Mouse (Mus musculus) E14TG2a.4 (cell line): ENCODE data around the gene Wdr25.

Experiments
- H3K27me3 ChIP-seq: 2 replicates; pipeline ENCODE4 v1.6.1; 2014; ENCODE audit warnings: low read length, control low read depth; ENCODE audit not compliant: insufficient read depth
- H3K36me3 ChIP-seq: 2 replicates; pipeline ENCODE4 v1.6.1; 2014; ENCODE audit warnings: low read length, control low read depth; ENCODE audit not compliant: insufficient read depth
- H3K4me1 ChIP-seq: replicated peaks from 2 replicates; pipeline ENCODE4 v1.6.1; 2014; ENCODE audit warnings: low read depth, low read length, control low read depth
- H3K4me3 ChIP-seq: replicated peaks from 2 replicates; pipeline ENCODE4 v1.5.1; 2014; ENCODE audit warnings: mild to moderate bottlenecking, low read length
- H3K9me3 ChIP-seq: 2 replicates; pipeline ENCODE4 v1.6.1; 2014; ENCODE audit warnings: low read length, control low read depth
- CTCF ChIP-seq: conservative IDR thresholded peaks from 2 replicates; pipeline ENCODE4 v1.5.1; 2014; ENCODE audit warnings: low read length
- NANOG ChIP-seq: IDR thresholded peaks from 2 replicates; pipeline ENCODE4 v1.6.1; 2014; ENCODE audit warnings: borderline replicate concordance, low read length, mixed read lengths
- POU5F1 ChIP-seq: IDR thresholded peaks from 2 replicates; pipeline ENCODE4 v1.6.1; 2014; ENCODE audit warnings: low read length, borderline replicate concordance

Wdr25 gene

DNA sequence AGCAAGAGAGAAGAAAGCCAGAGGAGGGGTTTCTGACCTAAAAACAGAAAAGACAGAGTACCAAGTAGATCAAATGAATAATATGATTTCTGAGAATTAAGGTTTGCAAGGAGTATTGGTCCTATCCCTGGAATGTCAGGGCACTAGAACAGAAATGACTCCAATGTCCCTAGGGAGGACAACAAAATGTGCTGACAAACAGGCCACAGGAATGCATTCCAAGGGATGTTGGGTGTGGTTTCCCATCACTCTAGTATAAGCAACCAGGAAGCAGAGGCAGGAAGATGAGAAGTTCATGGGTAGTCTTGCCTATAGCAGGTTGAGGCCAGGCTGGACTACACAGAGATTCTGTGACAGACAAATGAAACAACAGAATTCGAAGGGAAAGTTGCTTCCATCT lies 7.5 kb upstream of the Wdr25 start:
- Histone ChIP-seq H3K27me3 (no peaks in the 10 kb centered on the region), H3K9me3 (no peaks in the 10 kb centered on the region), H3K4me1 (peaks cover 10% of the 10 kb centered on the region; the same call in 1 of the 2 replicates), H3K4me3 (no peak overlapping the region), H3K36me3 (peaks cover 99% of the 10 kb centered on the region)
- no peak for TF ChIP-seq NANOG
- TF ChIP-seq POU5F1, result no peak
- TF ChIP-seq CTCF, result no peak

DNA sequence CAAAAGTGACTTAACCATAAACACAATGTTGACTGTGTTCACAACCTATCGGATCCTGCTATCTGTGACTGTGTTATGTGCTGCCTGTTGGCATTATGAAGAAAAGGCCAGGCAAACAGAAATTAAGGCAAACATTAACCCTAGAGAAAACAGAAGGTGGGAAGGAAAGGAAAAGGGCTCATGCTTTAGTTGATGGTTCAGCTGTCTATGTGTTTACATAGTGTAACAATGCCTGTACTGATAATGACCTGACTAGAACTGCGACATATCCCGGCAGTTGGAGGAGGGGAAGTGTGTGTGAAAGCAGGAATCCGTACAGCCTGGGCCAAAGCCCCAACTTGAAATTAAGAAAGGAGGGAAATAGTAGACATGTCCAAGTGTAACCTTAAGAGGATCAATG lies 6.4 kb upstream of the Wdr25 start:
- H3K36me3 ChIP-seq, result peaks cover 95% of the 10 kb centered on the region
- no peaks in the 10 kb centered on the region for H3K27me3 ChIP-seq
- TF ChIP-seq CTCF (no peak), NANOG (no peak), POU5F1 (no peak)
- peaks cover 11% of the 10 kb centered on the region; the same call in 1 of the 2 replicates for H3K4me1 ChIP-seq
- H3K4me3 ChIP-seq, result no peak overlapping the region
- no peaks in the 10 kb centered on the region for H3K9me3 ChIP-seq

- Histone ChIP-seq H3K9me3 (no peaks in the 10 kb centered on the region), H3K4me1 (peaks cover 26% of the 10 kb centered on the region), H3K27me3 (no peaks in the 10 kb centered on the region), H3K36me3 (peaks cover 83% of the 10 kb centered on the region), H3K4me3 (no peak overlapping the region)
- TF ChIP-seq NANOG, result no peak
- TF ChIP-seq CTCF, result no peak
- no peak for TF ChIP-seq POU5F1
Observed at GRCm38 (mm10) chr12:108888632-108889031, 4.8 kb upstream of the Wdr25 start.

GRCm38 (mm10) chr12:108893715-108894431 lies 442 bp downstream of the Wdr25 start, which contains the start of gene Wars:
Gene Wars, minus strand, starts transcription at chr12:108894174.
- no peaks in the 10 kb centered on the region for H3K9me3 ChIP-seq
- peaks cover 53% of the 10 kb centered on the region for H3K36me3 ChIP-seq
- H3K27me3 ChIP-seq, result no peaks in the 10 kb centered on the region
- H3K4me3 ChIP-seq, result peak within 1 kb of the TSS; percentile 97
- TF ChIP-seq POU5F1 (no peak; the same call in 1 of the 2 replicates), CTCF (no peak), NANOG (no peak)
- H3K4me1 ChIP-seq, result peaks cover 38% of the 10 kb centered on the region

DNA sequence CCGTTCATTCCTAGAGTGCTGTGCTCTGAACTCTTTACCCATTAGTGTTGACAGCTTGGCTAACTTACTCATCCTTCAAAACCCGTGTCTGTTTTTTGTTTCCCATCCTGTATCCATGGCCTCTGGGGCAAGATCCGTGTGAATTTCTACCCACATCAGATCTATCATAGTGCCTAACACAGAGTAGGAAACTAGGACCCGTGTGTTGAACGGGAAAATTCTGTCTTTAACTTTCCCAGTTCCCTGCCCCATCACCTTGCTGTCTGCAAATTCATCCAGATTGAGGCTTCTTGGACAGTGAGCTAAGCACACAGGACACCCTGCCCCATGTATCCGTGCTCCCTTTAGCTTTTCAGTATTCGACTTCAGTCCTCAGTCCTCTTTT lies 993 bp downstream of the Wdr25 start:
- TF ChIP-seq CTCF (no peak), POU5F1 (no peak), NANOG (no peak)

GRCm38 (mm10) chr12:108896006-108896405 lies 2.6 kb downstream of the Wdr25 start:
- Histone ChIP-seq H3K4me1 (peaks cover 38% of the 10 kb centered on the region), H3K9me3 (no peaks in the 10 kb centered on the region), H3K36me3 (peaks cover 53% of the 10 kb centered on the region), H3K27me3 (no peaks in the 10 kb centered on the region), H3K4me3 (no peak overlapping the region)
- no peak; the same call in 1 of the 2 replicates for TF ChIP-seq CTCF
- TF ChIP-seq POU5F1, result no peak
- no peak for TF ChIP-seq NANOG

More for the DNA sequence above, 993 bp downstream of the Wdr25 start:
- Histone ChIP-seq H3K27me3 (no peaks in the 10 kb centered on the region), H3K4me3 (peak overlapping the region; percentile 97), H3K36me3 (peaks cover 53% of the 10 kb centered on the region), H3K9me3 (no peaks in the 10 kb centered on the region), H3K4me1 (peaks cover 38% of the 10 kb centered on the region)

DNA sequence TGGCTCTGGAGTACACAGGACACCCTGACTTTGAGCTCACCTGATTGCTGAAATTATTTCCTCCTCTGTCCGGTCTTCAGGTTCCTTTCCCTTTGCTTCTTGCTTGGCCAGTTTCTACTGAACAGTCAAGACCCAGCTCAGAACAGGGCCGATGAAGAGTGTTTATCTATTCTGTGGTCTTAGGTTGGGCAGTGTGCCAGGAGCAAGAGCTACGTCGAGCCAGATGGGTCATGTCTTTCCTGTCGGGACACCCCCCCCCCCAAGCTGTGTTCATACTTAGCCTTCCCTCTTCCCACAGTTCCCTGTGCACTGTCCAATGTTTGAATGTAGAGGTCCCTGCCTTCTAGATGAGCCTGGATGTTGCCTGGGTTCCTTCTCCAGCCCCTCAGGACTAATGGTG lies 7.9 kb downstream of the Wdr25 start:
- Histone ChIP-seq H3K4me1 (peaks cover 13% of the 10 kb centered on the region), H3K4me3 (no peak overlapping the region), H3K36me3 (peaks cover 69% of the 10 kb centered on the region), H3K27me3 (no peaks in the 10 kb centered on the region), H3K9me3 (no peaks in the 10 kb centered on the region)
- no peak for TF ChIP-seq POU5F1

- TF ChIP-seq CTCF, result peak; percentile 83
- no peak for TF ChIP-seq POU5F1
- Histone ChIP-seq H3K27me3 (no peaks in the 10 kb centered on the region), H3K36me3 (peaks cover 57% of the 10 kb centered on the region), H3K4me3 (no peak overlapping the region), H3K9me3 (no peaks in the 10 kb centered on the region), H3K4me1 (peaks cover 17% of the 10 kb centered on the region)
Observed at GRCm38 (mm10) chr12:108902940-108903339, 9.5 kb downstream of the Wdr25 start.

DNA sequence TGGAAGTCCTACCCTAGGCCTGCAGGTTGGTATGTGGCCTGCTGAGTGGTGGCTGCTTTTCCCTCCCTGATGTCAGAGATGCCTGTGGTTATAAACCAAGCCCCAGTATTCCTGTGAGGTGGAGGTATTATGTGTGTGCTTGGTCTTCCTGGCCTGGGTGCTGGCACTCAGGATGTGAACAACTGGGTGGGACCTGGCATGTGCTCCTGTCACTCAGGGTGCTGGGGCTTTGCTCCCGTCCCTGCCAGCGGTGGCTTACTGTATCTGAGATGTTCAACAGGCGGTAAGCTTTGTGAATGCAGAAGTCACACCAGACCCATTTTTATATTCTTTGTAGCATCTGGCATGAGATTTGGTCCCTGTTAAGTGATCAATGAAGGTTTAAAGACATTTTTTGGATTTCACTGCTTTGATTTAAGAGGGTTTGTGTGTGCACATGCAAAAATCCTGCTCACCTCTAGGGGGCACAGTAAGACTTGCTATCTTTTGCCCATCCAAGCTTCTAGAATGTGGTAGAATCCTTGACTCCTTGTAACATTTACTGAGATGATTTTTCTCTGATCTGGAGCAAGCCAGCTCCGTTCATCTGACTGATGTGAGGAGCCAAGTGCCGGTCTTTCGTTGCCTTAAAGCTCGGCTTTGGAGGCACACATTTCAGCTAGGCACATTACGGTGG lies 10.3 kb downstream of the Wdr25 start:
- Histone ChIP-seq H3K27me3 (no peaks in the 10 kb centered on the region), H3K36me3 (peaks cover 52% of the 10 kb centered on the region), H3K9me3 (no peaks in the 10 kb centered on the region), H3K4me1 (peaks cover 17% of the 10 kb centered on the region), H3K4me3 (no peak overlapping the region)
- TF ChIP-seq POU5F1, result no peak
- TF ChIP-seq CTCF, result peak; percentile 81
